7 mouse cellular contexts compared by ENCODE assay signal in genomic region chr8:125054436-125054810, GRCm38 (mm10). TPM values are rescaled to one million over a fixed set of nuclear protein-coding genes. Genes with fewer than 3 reads are reported as not detected.
DNase-seq lines count a peak whose midpoint lies in the region; ATAC-seq and TF ChIP-seq lines count a peak whose summit lies in the region.

No protein-coding gene starts in this region.

- H3K4me1 ChIP-seq in E14TG2a.4 (replicated peaks; ENCODE audit: low read depth, low read length), result peaks cover 32% of the 10 kb centered on the region
- no peaks in the 10 kb centered on the region for H3K4me1 ChIP-seq in embryonic fibroblast, embryonic 13.5 days (ENCODE audit: control insufficient read depth, insufficient read depth, low read length)
- peaks cover 5% of the 10 kb centered on the region for H3K4me1 ChIP-seq in heart, embryonic 16.5 days (ENCODE audit: control insufficient read depth, insufficient read depth, low read length)
- H3K4me1 ChIP-seq in lung, embryonic 15.5 days, result peaks cover 12% of the 10 kb centered on the region

- TF ChIP-seq POLR2A in embryonic fibroblast, embryonic 13.5 days (IDR thresholded peaks at IDR 0.05; ENCODE audit: low read depth, low read length), result peak; percentile 49

- WGBS in heart, embryonic 16.5 days, result under 1% methylated on average over 38 of the region's 38 CpGs
- under 1% methylated on average over 38 of the region's 38 CpGs for WGBS in lung, embryonic 15.5 days

- H3K36me3 ChIP-seq in E14TG2a.4 (ENCODE audit: insufficient read depth, low read length), result no peaks in the 10 kb centered on the region
- H3K36me3 ChIP-seq in heart, embryonic 16.5 days (ENCODE audit: control insufficient read depth, insufficient read depth), result no peaks in the 10 kb centered on the region
- H3K36me3 ChIP-seq in lung, embryonic 15.5 days, result no peaks in the 10 kb centered on the region

- in situ Hi-C loops in Patski (cut with MboI; ENCODE audit: low pct_unique_long_range_greater_than_20kb), result no loop called here

- POLR2A ChIA-PET in Patski (lab: Charles Lee), result interaction anchor here (0.5 kb wide), 1 partner anchor 586 kb away, joined by 4 read pairs; no protein-coding TSS in a partner anchor

- H3K9ac ChIP-seq in heart, embryonic 16.5 days (ENCODE audit: low read length), result peak overlapping the region; percentile 91
- peak overlapping the region; percentile 84 for H3K9ac ChIP-seq in lung, embryonic 15.5 days

- H3K27ac ChIP-seq in embryonic fibroblast, embryonic 13.5 days (ENCODE audit: insufficient read depth, low read length), result no peak overlapping the region
- peak overlapping the region; percentile 79 for H3K27ac ChIP-seq in heart, embryonic 16.5 days (ENCODE audit: low read length)
- peak overlapping the region; percentile 89 for H3K27ac ChIP-seq in lung, embryonic 15.5 days

- peak; percentile 17 for ATAC-seq in Patski
- peak; percentile 69 for ATAC-seq in heart, embryonic 16.5 days (replicated peaks; ENCODE audit: extremely low read depth, insufficient read depth, low FRiP score)
- ATAC-seq in lung, embryonic 15.5 days (ENCODE audit: borderline replicate concordance, extremely low read depth, low FRiP score, low TSS enrichment), result peak; percentile 66; the same call in 1 of the 2 replicates

- H3K27me3 ChIP-seq in E14TG2a.4 (ENCODE audit: insufficient read depth, low read length) (peaks cover 39% of the 10 kb centered on the region), Patski (peaks cover 36% of the 10 kb centered on the region)
- peaks cover 5% of the 10 kb centered on the region for H3K27me3 ChIP-seq in heart, embryonic 16.5 days (ENCODE audit: control insufficient read depth, insufficient read depth, low read length)
- H3K27me3 ChIP-seq in lung, embryonic 15.5 days, result peaks cover 21% of the 10 kb centered on the region

- TF ChIP-seq CTCF in E14TG2a.4 (conservative IDR thresholded peaks at IDR 0.05; ENCODE audit: low read length) (no peak), Patski (IDR thresholded peaks at IDR 0.05) (no peak)
- no peak for TF ChIP-seq CTCF in embryonic fibroblast, embryonic 13.5 days (IDR thresholded peaks at IDR 0.05; ENCODE audit: borderline replicate concordance, insufficient read depth, low read length)

- H3K9me3 ChIP-seq in E14TG2a.4 (ENCODE audit: low read length), result no peaks in the 10 kb centered on the region
- H3K9me3 ChIP-seq in heart, embryonic 16.5 days (replicated peaks; ENCODE audit: control insufficient read depth, low read length), result peaks cover 3% of the 10 kb centered on the region
- no peaks in the 10 kb centered on the region for H3K9me3 ChIP-seq in lung, embryonic 15.5 days

- CTCF ChIA-PET in Patski (lab: Charles Lee), result interaction anchor here (0.8 kb wide), 1 partner anchor 10 kb away, joined by 3 read pairs; no protein-coding TSS in a partner anchor

- H3K4me3 ChIP-seq in E14TG2a.4 (replicated peaks; ENCODE audit: low read length), result peak overlapping the region; percentile 82
- peak overlapping the region; percentile 56 for H3K4me3 ChIP-seq in embryonic fibroblast, embryonic 13.5 days (ENCODE audit: insufficient read depth, low read length)
- peak overlapping the region; percentile 82 for H3K4me3 ChIP-seq in heart, embryonic 16.5 days (ENCODE audit: low read length)
- peak overlapping the region; percentile 84 for H3K4me3 ChIP-seq in lung, embryonic 15.5 days

- DNase-seq in Patski (ENCODE audit: low read depth, low spot score), result no peak
- peak; percentile 78 for DNase-seq in kidney, postnatal 10 days
- peak; percentile 47 for DNase-seq in retina, embryonic 14.5 days (ENCODE audit: low spot score)

- H3K4me2 ChIP-seq in heart, embryonic 16.5 days (ENCODE audit: low read depth, low read length), result peak overlapping the region; percentile 97
- H3K4me2 ChIP-seq in lung, embryonic 15.5 days, result peak overlapping the region; percentile 92

RNA-seq across cellular contexts. Expression of gene Disc1, which starts 0.4 kb away (rescaled TPM):
- 0.06 TPM for polyA plus RNA-seq in Patski (2021)
- 1.0 TPM in 2 replicates for polyA plus RNA-seq in embryonic fibroblast, embryonic 13.5 days (2011; ENCODE audit: insufficient read length, low read depth, missing spikeins)
- 2.3 TPM in 2 replicates for polyA plus RNA-seq in heart, embryonic 16.5 days (2015; fragmentation: Nextera tagmentation; extraction: Ambion mirVana)
- polyA plus RNA-seq in lung, embryonic 15.5 days (2015; fragmentation: Nextera tagmentation; extraction: Ambion mirVana), result 2.9 and 3.0 TPM in 2 replicates

RNA-seq across cellular contexts. Expression of gene Tsnax, which starts 41.6 kb away (rescaled TPM):
- polyA plus RNA-seq in Patski (2021), result 87.7 TPM
- 52.8 and 59.3 TPM in 2 replicates for polyA plus RNA-seq in embryonic fibroblast, embryonic 13.5 days (2011; ENCODE audit: insufficient read length, low read depth, missing spikeins)
- 91.8 and 98.2 TPM in 2 replicates for polyA plus RNA-seq in heart, embryonic 16.5 days (2015; fragmentation: Nextera tagmentation; extraction: Ambion mirVana)
- 118 and 123 TPM in 2 replicates for polyA plus RNA-seq in lung, embryonic 15.5 days (2015; fragmentation: Nextera tagmentation; extraction: Ambion mirVana)

Comparison
In these comparisons a context has a peak if more than half of its experiments do, and no peak if none do; other contexts are left out.
1. ATAC-seq: peak in every context shown above with its lines; median percentile 69 in heart, embryonic 16.5 days; 66 in lung, embryonic 15.5 days; 17 in Patski.